Mouse (Mus musculus) C2C12 (cell line): ENCODE results near the gene Il1r2.

Experiments used
- CEBPB ChIP-seq: IDR thresholded peaks from one replicate; pipeline ENCODE4 v1.6.1; 2011; ENCODE audit warnings: low read depth, mild to moderate bottlenecking, control low read depth, moderate library complexity
- CTCF ChIP-seq: IDR thresholded peaks from one replicate; pipeline ENCODE4 v1.5.1; 2011; ENCODE audit not compliant: control insufficient read depth, insufficient read depth, insufficient read length
- MAX ChIP-seq: IDR thresholded peaks from one replicate; pipeline ENCODE4 v1.6.1; 2011; ENCODE audit warnings: mild to moderate bottlenecking, control low read depth
- MYOD1 ChIP-seq: IDR thresholded peaks from one replicate; pipeline ENCODE4 v1.6.1; 2011; ENCODE audit warnings: low read depth; ENCODE audit not compliant: control insufficient read depth, insufficient read length
- MYOG ChIP-seq: IDR thresholded peaks from one replicate; pipeline ENCODE4 v1.6.1; 2011; ENCODE audit not compliant: control insufficient read depth, insufficient read length; ENCODE audit errors: extremely low read depth
- USF1 ChIP-seq: IDR thresholded peaks from one replicate; pipeline ENCODE4 v1.6.1; 2011; ENCODE audit warnings: low read depth, mild to moderate bottlenecking, control low read depth, moderate library complexity

DNA sequence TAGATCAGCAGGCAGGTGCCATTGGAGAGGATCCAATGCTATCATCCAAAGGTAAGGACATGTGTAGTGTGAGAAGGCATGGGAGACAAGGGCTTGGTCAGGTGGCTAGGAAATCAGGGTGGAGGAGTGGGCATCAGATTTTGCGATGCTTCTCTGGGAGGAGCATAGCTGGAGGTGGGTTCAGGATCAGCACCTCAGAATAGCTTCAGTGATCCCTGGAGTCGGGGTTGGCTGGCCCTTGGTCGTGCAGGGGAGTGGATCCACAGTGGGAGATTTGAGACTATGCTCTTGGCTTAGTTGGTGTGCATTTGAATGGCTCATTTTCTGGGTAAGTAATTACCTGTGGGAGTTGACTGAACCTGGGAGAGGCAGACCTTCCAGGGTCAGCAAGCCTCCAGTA is 59.7 kb downstream of the Il1r2 start:
- TF ChIP-seq USF1 (no peak), CTCF (no peak), MYOG (no peak), MAX (no peak), CEBPB (no peak), MYOD1 (no peak)
